Mouse (Mus musculus): ENCODE results near the gene Slc17a7.

GRCm38 (mm10) chr7:45121966-45122365 lies 41.8 kb upstream of the Slc17a7 start:
- no peak for TF ChIP-seq CTCF (IDR thresholded peaks at IDR 0.05; ENCODE audit: extremely low read depth, insufficient read depth, insufficient read length, insufficient replicate concordance)
- TF ChIP-seq POLR2A (IDR thresholded peaks at IDR 0.05; ENCODE audit: low read depth, low read length): no peak

Data from spleen, adult 2 months (tissue).